Mouse (Mus musculus) neutrophil, adult 59 days (primary cell): ENCODE data around the gene Sec13. TPM values are rescaled to one million over a fixed set of nuclear protein-coding genes. Genes with fewer than 3 reads are reported as not detected.

Source experiments
- total RNA-seq, 2 experiments: library from RNA; stranded (reverse); gene quantifications; 1 replicate in 1 of 2; 2 replicates in 1 of 2; pipeline ENCODE4 v1.2.4; 2023

Gene Sec13
- 10 to 100 TPM; 67.5 to 79.3 TPM for total RNA-seq

DNA sequence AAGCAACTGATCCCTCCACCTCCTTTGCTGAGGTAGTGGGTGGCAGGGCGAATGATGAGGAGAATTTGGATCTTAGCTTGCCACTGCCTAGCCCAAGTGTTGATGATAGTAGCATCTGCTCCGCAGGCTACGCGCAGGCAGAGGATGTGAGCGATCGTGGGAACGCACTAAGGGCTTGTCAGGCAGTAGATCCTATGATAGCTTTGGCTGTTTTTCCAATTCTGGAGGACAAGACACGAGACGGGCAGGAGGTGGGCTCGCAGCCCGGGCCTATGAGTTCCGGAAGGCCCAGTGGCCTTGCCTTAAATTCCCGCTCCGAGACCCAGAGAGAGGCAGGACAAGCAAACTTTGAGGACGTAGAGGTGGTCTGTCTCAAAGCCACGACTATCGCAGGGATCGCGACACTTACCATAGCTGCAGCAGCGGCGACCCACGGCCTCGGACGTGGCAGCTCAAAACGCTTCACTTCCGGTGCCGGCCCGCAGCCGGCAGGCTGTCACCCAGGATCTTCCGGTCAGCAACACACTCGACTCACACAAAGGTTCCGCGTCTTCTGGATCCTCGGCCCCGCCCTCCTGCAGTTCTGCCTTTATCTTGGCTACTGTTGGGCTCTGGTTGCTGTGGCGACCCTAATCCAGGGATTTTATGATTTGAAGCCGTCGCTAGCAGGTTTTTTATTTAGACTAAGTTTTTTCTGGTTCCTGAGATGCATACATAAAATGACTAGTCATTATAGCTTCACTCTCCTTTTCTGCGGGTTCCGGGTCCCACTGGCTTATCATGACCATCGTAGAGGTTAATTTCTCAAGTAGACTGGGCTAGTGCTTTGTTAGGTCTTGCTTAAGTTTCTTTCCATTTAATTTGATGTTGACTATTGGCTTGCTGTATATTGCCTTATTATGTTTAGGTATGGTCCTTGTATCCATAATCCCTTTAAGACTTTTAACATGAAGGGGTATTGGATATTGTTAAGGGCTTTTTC is at the start of gene Sec13:
Sec13 (minus strand) TSS at position 508 of the 982 bp plus-strand sequence.

GRCm38 (mm10) chr6:113719878-113720277 is 20.7 kb downstream of the Sec13 start, which contains the start of gene Ghrl:
Gene Ghrl (minus strand): TSS chr6:113719880.

GRCm38 (mm10) chr6:113696582-113697221 is 43.8 kb downstream of the Sec13 start, which contains the start of gene Tatdn2:
Gene Tatdn2 (plus strand): TSS chr6:113697050.

Other genes starting within 250 kb of the Sec13 start
- gene Prrt3, start 238.8 kb downstream of the Sec13 start, total RNA-seq = under 1 TPM in 1 of 2 experiments, not detected in 1; 0.13 TPM
- gene Emc3, start 209.1 kb downstream of the Sec13 start, total RNA-seq = 10 to 100 TPM; 44.1 to 51.6 TPM
- 10 to 100 TPM; 14.5 to 16.7 TPM for gene Fancd2, start 209.1 kb downstream of the Sec13 start, total RNA-seq
- not detected for gene Fancd2os, start 140.0 kb downstream of the Sec13 start, total RNA-seq
- 100 to 1,000 TPM; 120 to 142 TPM for gene Brk1, start 136.0 kb downstream of the Sec13 start, total RNA-seq
- 10 to 100 TPM; 17.4 to 24.4 TPM for gene Vhl, start 116.8 kb downstream of the Sec13 start, total RNA-seq
- 100 to 1,000 TPM; 101 to 119 TPM for gene Irak2, start 102.3 kb downstream of the Sec13 start, total RNA-seq
- 100 to 1,000 TPM in 1 of 2 experiments, 10 to 100 TPM in 1; 90.1 to 112 TPM for gene Tatdn2, start 43.7 kb downstream of the Sec13 start, total RNA-seq
- gene Ghrl, start 20.9 kb downstream of the Sec13 start, total RNA-seq = not detected